Comparison of ENCODE assay signal across 9 mouse cellular contexts in the genomic region with DNA sequence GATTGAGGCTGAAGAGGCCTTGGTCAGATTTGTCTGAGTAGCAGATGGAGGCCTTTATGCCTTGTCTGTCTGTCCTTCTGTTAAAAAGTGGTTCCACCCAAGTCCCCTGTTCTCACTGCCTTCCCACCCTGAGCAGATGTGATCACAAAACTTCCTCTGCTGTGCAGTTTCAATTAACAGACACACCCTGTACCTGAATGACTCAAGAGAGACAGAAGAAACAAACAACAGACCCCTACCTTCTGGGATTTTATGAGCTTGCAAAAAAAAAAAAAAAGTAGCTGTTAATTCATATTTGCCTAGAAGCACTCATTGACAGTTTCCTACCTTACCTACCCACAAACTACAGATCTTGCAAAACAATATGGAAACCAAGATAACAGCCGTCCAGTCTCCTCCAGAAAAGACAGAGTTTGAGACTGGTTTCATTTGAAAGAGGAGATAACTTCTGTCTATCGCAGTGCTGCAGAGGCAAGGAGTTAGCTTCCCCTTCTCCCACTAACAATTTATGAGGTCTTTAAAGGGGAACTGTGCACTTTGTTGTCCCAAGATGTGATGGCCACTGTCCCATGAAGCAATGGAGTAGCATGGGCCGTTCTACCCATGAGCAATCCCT. TPM values are rescaled to one million over a fixed set of nuclear protein-coding genes. Genes with fewer than 3 reads are reported as not detected.
DNase-seq lines count a peak whose midpoint lies in the region; ATAC-seq lines count a peak whose summit lies in the region.
"Had no signal": no experiment of that assay in that cellular context is flagged by ENCODE, and none has a peak within 500 bp of the region (broad histone marks: within the 10 kb centered on the region; RNA-seq: fewer than 3 reads in every experiment).

No protein-coding gene starts in this region.

- peak overlapping the region; percentile 98 for H3K27ac ChIP-seq in heart, embryonic 10.5 days
- peak overlapping the region; percentile 100 for H3K27ac ChIP-seq in brown adipose tissue, adult 24 weeks (replicated peaks; ENCODE audit: low read depth, low read length)
- no peak overlapping the region for H3K27ac ChIP-seq in hindbrain, embryonic 11.5 days (ENCODE audit: low read depth, low read length)
- H3K27ac ChIP-seq in midbrain, embryonic 10.5 days (replicated peaks) = peak overlapping the region; percentile 92; the same call in 1 of the 2 replicates

- peaks cover 31% of the 10 kb centered on the region for H3K4me1 ChIP-seq in heart, embryonic 10.5 days
- H3K4me1 ChIP-seq in brown adipose tissue, adult 24 weeks (ENCODE audit: control insufficient read depth, insufficient read depth, insufficient read length, low read length) = no peaks in the 10 kb centered on the region
- 0 out of 2 replicates have a peak, but pooled peaks cover 2% of the 10 kb centered on the region for H3K4me1 ChIP-seq in hindbrain, embryonic 11.5 days (replicated peaks; ENCODE audit: control insufficient read depth, insufficient read depth, low read length)
- H3K4me1 ChIP-seq in midbrain, embryonic 10.5 days = peaks cover 29% of the 10 kb centered on the region

- H3K4me3 ChIP-seq in heart, embryonic 10.5 days = peak overlapping the region; percentile 79
- peak overlapping the region; percentile 95 for H3K4me3 ChIP-seq in brown adipose tissue, adult 24 weeks (ENCODE audit: insufficient read depth, low read depth, low read length)
- H3K4me3 ChIP-seq in hindbrain, embryonic 11.5 days (ENCODE audit: low read depth, low read length) = peak overlapping the region; percentile 48
- peak overlapping the region; percentile 63 for H3K4me3 ChIP-seq in midbrain, embryonic 10.5 days

- H3K27me3 ChIP-seq in heart, embryonic 10.5 days (ENCODE audit: insufficient read depth, poor library complexity, severe bottlenecking) = no peaks in the 10 kb centered on the region
- 0 out of 2 replicates have a peak, but pooled peaks cover 2% of the 10 kb centered on the region for H3K27me3 ChIP-seq in hindbrain, embryonic 11.5 days (ENCODE audit: control insufficient read depth, insufficient read depth, low read length)
- H3K27me3 ChIP-seq in midbrain, embryonic 10.5 days (ENCODE audit: low read depth, poor library complexity, severe bottlenecking) = peaks cover 16% of the 10 kb centered on the region

- no peaks in the 10 kb centered on the region for H3K9me3 ChIP-seq in heart, embryonic 10.5 days
- H3K9me3 ChIP-seq in hindbrain, embryonic 11.5 days (ENCODE audit: control insufficient read depth, low read length) = no peaks in the 10 kb centered on the region
- no peaks in the 10 kb centered on the region for H3K9me3 ChIP-seq in midbrain, embryonic 10.5 days (replicated peaks)
- H3K9me3 ChIP-seq: limb, embryonic 15.5 days had no signal

- 50% methylated on average over 3 of the region's 3 CpGs for WGBS in heart, embryonic 10.5 days
- WGBS in hindbrain, embryonic 11.5 days = 86% methylated on average over 3 of the region's 3 CpGs
- WGBS in midbrain, embryonic 10.5 days = 88% methylated on average over 3 of the region's 3 CpGs

- DNase-seq in heart, embryonic 10.5 days (ENCODE audit: low spot score) = peak; percentile 83
- DNase-seq in heart, postnatal 4 days = no peak
- DNase-seq in hindbrain, embryonic 11.5 days (ENCODE audit: low spot score) = no peak
- no peak for DNase-seq in midbrain, embryonic 10.5 days (ENCODE audit: low spot score)
- DNase-seq in cerebellum, postnatal 4 days (ENCODE audit: low spot score in 2 of 2) = no peak
- DNase-seq in layer of hippocampus, adult 9-10 months (ENCODE audit: low spot score) = no peak
- no peak for DNase-seq in cerebellum, adult 9-11 months

- H3K4me2 ChIP-seq in hindbrain, embryonic 11.5 days (replicated peaks; ENCODE audit: low read depth, low read length) = peak overlapping the region; percentile 82

- H3K36me3 ChIP-seq in heart, embryonic 10.5 days = peaks cover 17% of the 10 kb centered on the region
- no peaks in the 10 kb centered on the region for H3K36me3 ChIP-seq in hindbrain, embryonic 11.5 days (ENCODE audit: control insufficient read depth, insufficient read depth, low read length)
- H3K36me3 ChIP-seq in midbrain, embryonic 10.5 days = peaks cover 12% of the 10 kb centered on the region
- H3K36me3 ChIP-seq: limb, embryonic 15.5 days had no signal

- ATAC-seq in hindbrain, embryonic 11.5 days (ENCODE audit: low FRiP score) = no peak

- H3K9ac ChIP-seq in hindbrain, embryonic 11.5 days (ENCODE audit: low read depth, low read length) = peak overlapping the region; percentile 68; the same call in 1 of the 2 replicates

RNA-seq across cellular contexts. Expression of gene S1pr1, which starts 1.1 kb away (rescaled TPM):
- polyA plus RNA-seq in heart, embryonic 10.5 days (2016; fragmentation: Nextera tagmentation; extraction: Ambion mirVana) = 48.7 and 82.4 TPM in 2 replicates
- total RNA-seq in heart, postnatal 4 days (2021) = 100 to 1,000 TPM; 103 to 111 TPM
- 23.1 and 29.4 TPM in 2 replicates for polyA plus RNA-seq in brown adipose tissue, adult 24 weeks (2012; ENCODE audit: insufficient read depth, insufficient read length, missing spikeins)
- 13.8 and 14.1 TPM in 2 replicates for polyA plus RNA-seq in hindbrain, embryonic 11.5 days (2014; fragmentation: Nextera tagmentation; extraction: Ambion mirVana)
- 13.4 and 14.9 TPM in 2 replicates for polyA plus RNA-seq in midbrain, embryonic 10.5 days (2016; fragmentation: Nextera tagmentation; extraction: Ambion mirVana)
